Mouse (Mus musculus): ENCODE data around the gene Plch1.

The Plch1 gene

DNA sequence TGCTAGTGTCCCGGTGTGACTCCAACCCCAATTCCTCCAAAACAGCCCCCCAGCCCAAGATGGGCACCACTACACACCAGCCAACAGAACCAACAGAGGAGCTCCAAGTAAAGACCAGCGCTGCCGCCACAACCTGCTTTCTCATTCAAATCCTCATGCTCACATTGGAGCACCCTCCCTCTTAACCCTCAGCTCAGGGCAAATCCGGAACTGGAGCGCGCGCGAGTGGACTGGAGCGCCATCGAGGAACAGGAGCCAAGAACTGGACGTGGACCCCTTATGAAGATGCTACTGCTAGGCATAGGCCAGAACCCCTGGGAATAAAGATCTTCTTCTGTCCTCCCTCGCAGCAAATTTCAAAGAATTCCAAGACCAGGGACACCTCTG, at the start of gene Plch1:
Gene Plch1, minus strand, starts transcription at position 164 of the 387 bp plus-strand sequence.
- peak; percentile 13 to 20 for DNase-seq (ENCODE audit: low spot score in 2 of 2)

DNA sequence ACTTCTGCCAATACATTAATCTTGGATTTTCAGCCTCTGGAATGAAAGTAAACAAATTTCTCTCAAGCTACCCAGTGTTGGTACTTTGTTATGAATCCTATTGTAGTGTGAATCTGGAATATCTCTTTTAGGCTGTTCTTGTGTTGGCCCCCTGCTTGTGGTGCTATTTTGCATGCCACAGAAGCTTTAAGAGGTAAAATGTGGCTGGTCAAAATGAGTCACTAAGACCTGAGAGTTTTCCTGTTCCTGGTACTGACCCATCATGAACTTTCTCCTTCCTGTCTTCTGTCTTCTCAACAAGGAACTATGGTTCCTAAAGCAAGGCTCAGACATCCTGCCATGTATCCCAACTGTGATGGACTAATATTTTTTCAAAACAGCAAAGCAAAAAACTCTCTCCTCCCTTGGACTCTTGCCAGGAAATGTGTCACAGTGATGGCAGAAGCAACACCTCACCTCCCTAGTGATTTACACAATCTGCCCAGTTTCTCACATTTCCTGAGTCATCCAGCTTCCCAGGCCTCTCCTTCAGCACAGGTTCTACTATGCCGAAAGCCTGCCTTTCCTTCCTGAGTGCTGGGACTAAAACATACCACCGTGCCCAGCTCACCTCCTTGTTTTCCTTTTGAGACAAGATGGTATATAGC, 42.1 kb upstream of the Plch1 start:
- DNase-seq (ENCODE audit: low spot score in 2 of 2) = no peak

DNA sequence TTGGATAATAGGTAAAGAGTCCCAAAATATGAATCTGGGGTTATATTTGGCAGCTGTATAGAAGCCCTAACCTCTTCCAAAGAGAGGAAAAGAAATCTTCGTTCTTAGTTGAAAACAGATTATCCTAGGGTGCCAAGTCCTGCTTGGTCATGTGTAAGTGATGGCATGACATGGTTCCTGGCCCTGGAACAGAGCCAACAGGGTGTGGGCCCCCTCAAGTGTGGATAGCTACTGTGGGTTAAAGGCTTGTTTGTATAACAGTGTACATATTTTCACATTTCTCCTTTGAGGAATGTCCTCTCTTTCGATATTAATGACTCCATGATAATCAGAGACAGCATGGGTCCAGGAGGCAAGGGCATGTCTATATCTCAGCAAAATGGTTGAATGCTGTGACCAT, 39.7 kb upstream of the Plch1 start:
- no peak for DNase-seq (ENCODE audit: low spot score in 2 of 2)

DNA sequence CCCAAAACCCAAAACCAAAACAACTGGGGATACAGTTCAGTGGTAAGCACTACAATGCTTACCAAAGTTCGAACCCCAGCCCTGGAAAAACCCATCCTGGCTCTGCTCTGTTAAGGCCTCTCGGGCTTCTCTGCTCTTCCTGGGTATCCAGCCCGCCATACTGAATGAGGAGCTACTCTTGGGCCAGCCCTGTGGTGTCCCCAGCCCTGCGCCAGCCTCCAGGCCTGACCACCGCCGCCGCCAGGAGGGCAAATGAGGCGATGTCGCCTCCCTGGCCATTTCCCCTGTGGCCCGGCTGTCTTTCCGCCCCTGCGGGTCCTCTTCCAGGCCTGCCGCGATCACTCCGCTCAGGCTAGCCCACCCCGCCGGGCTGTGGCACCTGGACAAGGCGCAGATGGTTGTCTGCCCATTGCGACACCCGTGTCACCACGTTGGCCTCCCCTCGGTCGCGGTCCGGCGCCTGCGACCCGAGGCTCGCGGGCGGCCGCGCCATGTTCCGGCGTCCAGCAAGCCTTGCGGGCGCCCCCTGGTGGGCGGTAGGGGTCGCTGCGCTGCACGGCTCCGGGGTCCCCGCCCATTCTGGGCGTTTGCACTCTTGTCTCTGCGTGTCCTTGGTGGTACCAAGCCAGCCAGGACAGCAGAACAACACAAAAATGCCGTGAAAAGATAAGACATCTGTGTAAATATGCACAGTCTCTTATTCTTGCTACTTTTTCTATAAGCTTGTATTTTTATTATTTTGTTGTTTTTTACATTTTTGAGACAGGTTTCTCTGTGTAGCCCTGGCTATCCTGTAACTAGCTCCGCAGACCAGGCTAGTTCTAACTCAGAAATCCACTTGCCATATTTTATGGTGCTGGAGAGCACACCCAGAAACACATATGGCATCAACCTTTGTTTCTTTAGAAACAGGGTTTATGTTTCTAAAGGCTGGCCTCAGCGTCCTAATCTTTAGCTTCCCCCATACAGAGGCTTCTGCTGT, 29.9 kb upstream of the Plch1 start, which contains the start of gene E130311K13Rik:
Gene E130311K13Rik, minus strand, starts transcription at position 595 of the 982 bp plus-strand sequence.
- peak; percentile 68 to 87 for DNase-seq (ENCODE audit: low spot score in 2 of 2)

DNA sequence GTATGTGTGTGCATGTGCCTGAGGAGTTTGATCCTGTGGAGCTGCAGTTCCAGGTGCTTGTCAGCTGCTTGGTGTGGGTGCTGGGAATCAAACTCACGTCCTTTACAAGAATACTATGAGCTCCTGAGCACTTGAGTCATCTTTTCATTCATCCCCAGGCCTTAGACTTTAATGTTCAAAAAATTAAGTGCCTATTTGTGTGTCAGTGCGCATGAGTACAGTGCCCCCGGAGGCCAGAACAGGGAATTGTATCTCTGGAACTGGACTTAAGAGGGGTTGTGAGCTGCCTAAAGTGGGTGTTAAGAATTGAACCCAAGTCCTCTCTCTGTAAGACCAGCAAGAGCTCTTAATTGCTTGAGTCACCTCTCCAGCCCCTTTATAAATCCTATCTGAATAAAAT, 20.4 kb upstream of the Plch1 start:
- peak in 1 of 2 experiments; percentile 11 for DNase-seq (ENCODE audit: low spot score in 2 of 2)

DNA sequence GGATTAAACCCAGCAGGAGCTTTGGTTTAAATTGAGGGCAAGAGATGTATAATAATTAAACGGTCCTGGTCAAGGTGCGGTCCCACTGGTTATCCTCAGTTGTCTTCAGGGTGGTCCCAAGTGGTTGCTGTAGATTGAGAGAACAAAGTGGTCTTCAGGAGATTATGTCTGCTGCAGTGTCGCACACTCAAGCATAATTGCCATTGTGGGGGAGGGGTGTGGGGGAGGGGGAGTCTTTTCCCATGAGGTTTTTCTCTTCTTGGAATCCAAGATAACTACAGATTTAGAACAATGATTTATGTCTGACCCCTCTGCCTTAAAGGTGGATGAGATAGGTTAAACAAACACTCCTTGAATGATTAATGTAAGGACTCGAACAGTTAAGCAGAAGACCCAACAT, 11.0 kb upstream of the Plch1 start:
- DNase-seq (ENCODE audit: low spot score in 2 of 2) = no peak

DNA sequence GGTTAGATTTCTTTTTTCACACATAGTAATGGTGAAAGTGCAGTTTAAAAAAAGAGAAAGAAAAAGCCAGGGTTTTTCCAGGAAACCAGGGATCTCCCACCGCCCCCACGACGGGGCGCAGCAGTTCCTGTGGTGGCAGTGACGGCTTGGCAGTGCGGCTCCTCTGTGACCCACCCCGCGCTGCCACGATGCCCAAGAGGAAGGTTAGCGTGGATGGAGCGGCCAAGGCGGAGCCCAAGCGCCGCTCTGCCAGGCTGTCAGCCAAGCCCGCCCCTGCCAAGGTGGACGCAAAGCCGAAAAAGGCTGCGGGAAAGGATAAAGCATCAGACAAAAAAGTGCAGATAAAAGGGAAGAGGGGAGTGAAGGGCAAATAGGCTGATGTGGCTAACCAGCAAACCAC, 6.0 kb upstream of the Plch1 start:
- no peak for DNase-seq (ENCODE audit: low spot score in 2 of 2)

DNA sequence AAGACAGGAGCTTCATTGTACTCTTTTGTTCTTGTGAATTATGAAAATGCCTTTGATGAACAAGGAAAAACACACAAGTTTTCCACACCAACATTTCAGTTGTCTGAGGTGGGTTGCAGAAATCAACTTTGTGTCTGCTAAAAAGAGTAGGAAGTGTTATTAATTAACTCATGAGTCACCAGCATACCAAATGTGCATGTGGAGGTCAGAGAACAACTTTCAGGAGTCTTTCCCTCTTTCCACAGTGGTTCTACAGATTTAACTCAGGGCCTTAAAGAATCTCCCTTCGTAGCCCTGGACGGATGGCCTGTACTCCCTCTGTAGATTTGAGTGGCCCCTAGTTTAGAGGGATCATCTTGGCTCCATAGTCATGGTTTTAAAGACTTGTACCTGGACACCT, 4.9 kb upstream of the Plch1 start:
- no peak for DNase-seq (ENCODE audit: low spot score in 2 of 2)

DNA sequence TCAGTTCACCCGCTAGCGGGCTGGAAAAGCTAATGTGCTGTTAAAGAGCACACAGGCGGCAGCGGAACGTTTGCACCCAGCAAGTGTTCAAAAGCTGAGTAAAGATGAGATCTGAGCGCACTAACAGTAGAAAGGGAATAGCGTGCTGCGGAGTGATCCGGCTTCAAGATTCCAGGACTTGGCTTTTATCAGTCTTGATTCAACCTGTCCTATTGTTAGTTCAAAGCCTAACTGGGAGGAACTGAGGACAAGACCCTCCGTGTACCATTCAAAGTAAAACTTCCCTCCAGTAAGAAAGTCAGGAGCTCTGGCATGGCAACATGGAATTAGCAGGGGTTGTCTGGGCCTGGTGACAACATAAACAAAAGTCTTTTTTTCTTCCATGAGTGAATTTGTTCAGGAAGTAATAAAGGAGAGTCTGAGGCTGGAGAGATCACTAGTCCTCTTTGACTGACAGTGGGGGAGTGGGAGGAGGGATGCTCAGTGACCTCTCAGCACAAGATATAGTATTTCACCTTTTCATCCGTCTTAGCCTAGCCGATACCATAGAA, 824 bp upstream of the Plch1 start:
- DNase-seq (ENCODE audit: low spot score in 2 of 2) = no peak

DNA sequence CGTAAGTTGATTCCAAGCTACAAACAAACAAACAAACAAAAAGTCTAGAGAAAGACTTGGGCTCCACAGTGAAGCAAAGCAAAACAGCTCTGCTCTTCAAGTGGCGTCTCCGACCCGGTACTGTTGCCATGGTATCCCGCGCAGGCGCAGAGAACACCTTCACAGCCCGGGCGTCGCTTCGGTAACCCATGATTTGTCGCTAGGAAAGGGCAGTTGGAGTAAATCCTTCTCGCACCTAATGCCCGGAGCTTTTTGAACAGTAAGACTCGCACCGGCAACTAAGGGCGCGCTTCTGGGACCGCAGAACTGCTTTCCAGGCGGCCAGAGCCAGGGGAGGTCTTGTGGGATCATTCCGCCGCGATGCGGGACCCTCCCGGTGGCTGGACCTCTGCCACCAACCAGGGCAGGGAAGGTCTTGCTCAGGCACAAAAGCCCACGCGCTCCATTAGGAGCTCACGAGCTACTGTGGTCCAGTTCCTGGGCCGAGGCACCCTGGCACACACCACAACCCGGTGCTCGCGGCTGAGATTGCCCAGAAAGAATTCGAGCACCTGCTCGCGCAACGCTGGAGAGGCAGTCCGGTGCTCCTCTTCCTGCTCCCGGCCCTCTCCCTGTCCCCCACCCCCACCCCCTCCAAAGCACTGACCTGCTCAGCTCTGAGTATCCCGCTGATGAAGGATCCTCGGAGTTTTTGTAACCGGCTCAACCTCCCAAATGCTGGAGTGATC, 527 bp downstream of the Plch1 start:
- DNase-seq (ENCODE audit: low spot score in 2 of 2) = peak; percentile 11 to 35

DNA sequence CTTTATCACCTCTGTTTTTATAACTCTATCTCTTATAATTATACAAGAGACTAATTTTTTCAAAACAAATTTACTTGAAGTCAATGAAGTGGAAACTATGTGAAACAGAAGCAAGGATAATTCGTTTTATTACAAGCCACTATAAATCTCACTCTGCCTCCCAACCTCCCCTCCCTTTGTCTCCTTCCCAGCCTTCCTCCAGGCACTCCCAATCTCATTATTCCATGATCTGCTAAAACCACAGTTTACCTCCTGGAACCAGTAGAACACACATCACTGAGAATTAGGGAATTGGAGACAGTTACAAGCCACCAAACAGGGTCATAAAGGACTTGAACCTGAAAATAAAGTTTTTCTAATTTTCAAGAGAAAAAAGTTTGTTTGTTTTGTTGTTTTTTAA, 2.1 kb downstream of the Plch1 start:
- no peak for DNase-seq (ENCODE audit: low spot score in 2 of 2)

DNA sequence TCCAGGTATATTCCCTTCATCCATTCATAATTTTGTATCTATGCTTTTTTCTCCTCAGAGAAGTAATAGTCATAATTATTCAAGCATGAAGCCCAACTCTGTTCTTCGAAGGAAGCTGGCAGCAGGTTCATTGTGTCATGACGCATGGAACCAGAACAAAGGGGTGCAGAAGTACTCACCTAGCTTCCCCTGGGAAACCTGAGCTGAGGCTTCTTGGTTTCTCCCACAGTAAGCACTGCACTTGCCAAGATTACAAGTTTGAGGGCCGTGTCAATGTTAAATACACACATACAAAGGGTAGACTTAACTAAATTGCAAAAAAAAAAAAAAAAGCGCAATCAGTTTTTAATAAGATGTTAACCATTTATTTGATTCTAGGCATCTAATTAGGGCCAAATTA, 3.0 kb downstream of the Plch1 start:
- no peak for DNase-seq (ENCODE audit: low spot score in 2 of 2)

DNA sequence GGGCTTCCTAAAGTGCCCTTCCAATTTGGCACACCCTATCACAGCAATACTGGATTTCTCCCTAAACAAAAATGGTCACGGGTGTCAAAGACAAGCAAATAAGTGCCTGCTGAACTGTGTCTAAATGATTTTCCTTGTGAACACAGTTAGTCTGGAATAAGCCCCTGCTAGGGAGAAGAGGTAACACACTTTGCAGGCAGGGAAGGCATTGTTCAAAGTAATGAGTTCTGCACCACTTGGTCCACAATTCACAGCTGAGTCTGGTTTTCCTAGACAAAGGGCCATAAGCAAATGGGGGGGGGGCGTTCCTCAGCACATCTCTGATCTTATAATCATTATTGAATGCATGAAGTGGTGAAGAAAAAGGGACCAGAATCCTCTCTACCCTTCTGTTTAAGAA, 3.5 kb downstream of the Plch1 start:
- DNase-seq (ENCODE audit: low spot score in 2 of 2) = no peak

DNA sequence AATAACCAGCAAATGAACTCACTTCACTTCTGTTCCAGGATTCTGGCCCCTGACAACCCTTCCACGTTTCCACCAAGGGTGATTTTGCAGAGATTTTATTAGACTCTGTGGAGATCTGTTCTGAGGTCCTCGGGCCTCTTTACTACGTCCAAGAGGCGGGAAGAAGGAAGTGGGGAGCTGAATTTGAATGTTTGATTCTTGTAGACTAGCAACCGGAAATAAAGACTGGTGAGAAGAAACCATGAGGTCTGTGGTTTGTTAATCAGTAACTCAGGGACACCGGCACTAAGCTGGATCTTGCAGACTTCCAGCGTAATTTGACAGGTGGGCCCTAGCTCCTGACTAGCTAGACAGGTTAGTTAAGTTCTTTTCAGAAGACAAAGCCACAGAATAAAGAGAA, 5.6 kb downstream of the Plch1 start:
- no peak for DNase-seq (ENCODE audit: low spot score in 2 of 2)

DNA sequence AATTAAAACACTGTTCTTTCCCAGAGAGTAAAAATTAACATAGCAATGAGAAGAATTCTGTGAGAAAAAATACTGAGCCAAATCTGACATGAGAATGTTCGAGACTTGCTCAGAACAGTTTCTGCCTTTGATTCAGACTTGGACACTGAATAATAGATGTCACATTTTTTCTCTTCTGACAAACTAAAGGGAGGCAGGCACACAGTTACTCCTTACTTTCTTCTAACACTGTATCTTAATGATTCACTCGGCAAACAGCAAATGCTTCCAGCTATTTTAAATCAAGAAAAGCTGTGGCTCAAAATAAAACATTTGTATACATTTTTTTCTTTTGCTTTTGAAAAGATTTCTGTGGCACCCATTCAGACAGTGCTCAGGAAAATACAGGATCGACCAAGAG, 7.1 kb downstream of the Plch1 start:
- no peak for DNase-seq (ENCODE audit: low spot score in 2 of 2)

DNA sequence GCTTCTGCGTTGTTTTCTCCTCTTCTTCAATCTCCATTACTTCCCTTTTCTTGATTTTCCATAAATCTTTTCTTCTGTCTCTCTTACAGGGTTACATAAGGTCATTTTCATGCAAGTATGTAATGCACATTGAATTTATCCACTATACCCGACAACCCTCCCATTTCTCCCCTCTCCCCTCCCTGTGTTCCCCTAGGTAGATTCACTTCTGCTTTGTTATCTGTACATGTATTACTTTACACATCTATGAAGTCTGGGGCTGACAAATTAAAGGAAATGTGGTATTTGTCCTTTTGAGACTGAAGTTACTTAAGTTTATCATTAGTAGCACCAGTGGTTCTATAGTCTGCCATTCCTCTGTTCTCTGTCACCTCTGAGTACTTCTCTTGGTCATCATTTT, 18.2 kb downstream of the Plch1 start:
- DNase-seq (ENCODE audit: low spot score in 2 of 2) = no peak

DNA sequence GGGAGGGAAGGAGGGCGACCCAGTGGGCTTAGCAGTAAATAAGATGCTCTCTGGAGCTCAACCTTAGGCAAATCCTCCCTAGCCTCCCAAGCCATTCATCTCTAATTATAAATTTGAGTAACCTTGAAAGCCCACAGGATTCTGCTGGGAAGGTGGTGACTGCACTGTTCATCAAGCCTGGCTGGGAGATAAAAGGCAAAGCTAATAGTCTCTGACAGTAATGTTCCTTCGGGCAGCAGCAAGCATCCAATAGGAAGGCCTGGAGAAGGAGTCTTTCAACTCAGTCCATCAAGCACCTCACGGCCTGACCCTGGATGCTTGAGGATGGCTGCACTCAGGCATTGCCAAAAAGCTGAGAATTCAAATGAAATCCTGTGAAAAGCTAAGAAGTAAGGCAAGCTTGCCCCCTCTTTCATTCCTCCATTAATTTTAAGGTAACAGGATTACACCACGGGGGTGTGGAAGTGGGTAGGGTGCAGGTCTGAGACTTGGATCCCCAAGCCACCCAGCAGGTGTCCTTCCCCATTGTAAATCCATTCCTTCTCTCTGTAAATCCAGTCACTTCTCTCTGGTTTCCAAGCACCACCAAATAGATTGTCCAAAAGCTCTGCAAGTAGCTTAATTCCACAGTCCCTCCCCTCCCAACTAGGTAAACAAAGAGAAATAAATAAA, 20.1 kb downstream of the Plch1 start:
- no peak for DNase-seq (ENCODE audit: low spot score in 2 of 2)

DNA sequence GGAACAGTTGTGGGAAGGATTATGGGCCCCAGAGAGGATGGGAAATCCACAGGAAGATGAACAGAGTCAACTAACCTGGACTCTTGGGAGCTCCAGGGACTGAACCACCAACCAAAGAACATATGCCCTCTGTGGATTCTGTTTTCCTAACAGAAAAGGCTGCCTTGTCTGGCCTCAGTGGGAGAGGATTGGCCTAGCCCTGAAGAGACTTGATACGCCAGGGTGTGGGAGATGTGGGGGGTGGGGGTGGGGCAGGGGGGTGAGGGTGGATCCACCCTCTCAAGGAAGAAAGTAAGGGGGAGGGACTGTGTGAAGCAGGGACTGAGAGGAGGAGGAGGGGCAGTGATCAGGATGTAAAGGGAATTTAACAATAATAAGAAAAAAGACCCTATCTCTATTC, 26.5 kb downstream of the Plch1 start:
- no peak for DNase-seq (ENCODE audit: low spot score in 2 of 2)

DNA sequence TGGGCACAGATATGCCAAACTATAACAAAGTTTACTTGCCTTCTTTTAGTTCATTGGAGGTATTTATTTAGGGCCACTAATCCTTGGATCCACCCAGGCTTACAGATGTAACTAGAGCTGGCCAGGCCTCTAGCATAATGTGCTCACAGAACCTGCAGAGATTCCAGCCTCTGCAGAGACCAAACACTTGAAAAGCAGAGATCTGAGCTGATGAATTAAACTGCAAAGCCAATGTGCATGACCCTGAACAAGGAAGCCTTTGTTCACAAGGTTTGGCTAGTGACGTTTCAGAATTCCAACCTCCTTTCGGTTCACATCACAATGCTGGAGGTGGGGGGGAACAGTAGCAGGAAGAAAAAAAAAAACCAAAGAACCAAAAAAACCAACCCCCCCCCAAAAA, 28.0 kb downstream of the Plch1 start:
- DNase-seq (ENCODE audit: low spot score in 2 of 2) = no peak

DNA sequence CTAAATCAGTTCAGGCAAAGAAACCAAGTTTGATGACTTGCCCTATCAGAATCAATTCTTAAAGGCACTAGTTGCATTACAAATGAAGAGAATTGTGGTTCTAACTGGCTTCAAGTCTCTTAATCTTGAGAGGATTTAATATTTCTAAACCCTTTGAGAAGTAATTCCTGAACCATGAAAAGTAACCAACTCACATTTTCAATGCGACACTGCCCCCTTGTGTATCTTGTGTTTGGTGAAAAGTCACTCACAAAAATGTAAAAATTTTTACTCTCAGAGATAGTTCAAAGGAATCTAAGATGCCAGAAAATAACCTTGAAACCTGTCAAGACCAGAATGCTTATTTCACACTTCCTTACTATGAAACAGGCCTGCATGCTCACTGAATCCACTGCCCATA, 31.0 kb downstream of the Plch1 start:
- no peak for DNase-seq (ENCODE audit: low spot score in 2 of 2)

DNA sequence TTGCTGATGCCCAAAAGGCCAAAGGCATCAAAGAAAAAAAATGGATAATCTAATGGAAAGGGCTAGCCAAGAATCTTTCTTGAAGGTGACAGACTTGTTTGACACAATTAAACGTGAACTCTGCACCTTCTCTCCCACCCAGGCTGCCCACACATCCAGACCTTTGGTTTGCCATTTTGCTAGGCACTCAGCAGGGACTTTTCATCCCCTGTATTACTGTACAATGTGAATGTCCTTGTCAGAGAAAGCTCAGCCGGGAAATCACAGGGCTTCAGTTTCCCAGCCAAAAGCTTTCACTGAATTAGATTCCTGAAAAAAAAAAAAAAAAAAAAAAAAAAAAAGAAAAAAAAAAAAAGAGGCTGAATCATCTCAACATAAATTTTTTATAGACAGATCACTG, 34.2 kb downstream of the Plch1 start:
- DNase-seq (ENCODE audit: low spot score in 2 of 2) = no peak

DNA sequence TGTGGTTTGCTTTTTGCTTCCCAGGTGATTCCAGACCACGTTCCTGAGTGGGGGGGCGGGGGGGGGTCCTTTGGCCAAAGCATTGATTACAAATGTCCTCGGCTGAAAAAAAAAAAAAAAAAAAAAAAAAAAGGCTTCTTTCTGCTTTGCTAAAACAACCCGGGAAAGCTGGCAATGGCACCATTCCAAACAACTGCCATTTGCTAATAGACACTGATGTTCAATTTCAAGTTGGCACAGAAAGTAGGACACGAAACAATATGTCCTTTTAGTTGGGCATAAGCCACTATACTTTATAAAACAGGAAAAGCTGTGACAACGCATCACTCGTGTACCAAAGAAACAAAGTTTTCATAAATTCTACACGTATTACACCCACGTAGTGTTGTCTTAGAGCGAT, 36.6 kb downstream of the Plch1 start:
- no peak for DNase-seq (ENCODE audit: low spot score in 2 of 2)
